Mouse (Mus musculus) hindbrain, embryonic 11.5 days (tissue): ENCODE data around the gene Ccdc152. TPM values are rescaled to one million over a fixed set of nuclear protein-coding genes. Genes with fewer than 3 reads are reported as not detected.
A peak's percentile ranks its signal among the peaks of the same experiment; 100 is the strongest.

ENCODE experiments used
- ATAC-seq: fragments of 200-750 bp; cut with Nextera tagmentation; 2 replicates; pipeline ENCODE4 v1.8.0; 2017; ENCODE audit warnings: mild to moderate bottlenecking, moderate TSS enrichment, moderate library complexity; ENCODE audit not compliant: low FRiP score
- DNase-seq: peaks from one replicate; pipeline ENCODE4 v3.0.0-alpha.2; 2015; ENCODE audit warnings: low spot score
- H3K27ac ChIP-seq: fragments of 300-500 bp; sonication (generic); 2 replicates; pipeline ENCODE4 v1.5.1; 2014; ENCODE audit warnings: mild to moderate bottlenecking, low read depth, low read length
- H3K27me3 ChIP-seq: fragments of 300-500 bp; sonication (generic); 2 replicates; pipeline ENCODE4 v1.6.1; 2014; ENCODE audit warnings: mild to moderate bottlenecking, low read length, moderate library complexity, mixed read lengths; ENCODE audit not compliant: control insufficient read depth, insufficient read depth
- H3K36me3 ChIP-seq: fragments of 300-500 bp; sonication (generic); 2 replicates; pipeline ENCODE4 v1.6.1; 2014; ENCODE audit warnings: mild to moderate bottlenecking, low read length, moderate library complexity, mixed read lengths; ENCODE audit not compliant: control insufficient read depth, insufficient read depth
- H3K4me1 ChIP-seq: fragments of 300-500 bp; sonication (generic); replicated peaks from 2 replicates; pipeline ENCODE4 v1.6.1; 2014; ENCODE audit warnings: low read length, mixed read lengths; ENCODE audit not compliant: control insufficient read depth, insufficient read depth
- H3K4me2 ChIP-seq: fragments of 300-500 bp; sonication (generic); replicated peaks from 2 replicates; pipeline ENCODE4 v1.6.1; 2014; ENCODE audit warnings: mild to moderate bottlenecking, low read depth, low read length
- H3K4me3 ChIP-seq: fragments of 300-500 bp; sonication (generic); 2 replicates; pipeline ENCODE4 v1.5.1; 2014; ENCODE audit warnings: low read depth, low read length
- H3K9ac ChIP-seq: fragments of 300-500 bp; sonication (generic); 2 replicates; pipeline ENCODE4 v1.6.1; 2014; ENCODE audit warnings: low read depth, low read length
- H3K9me3 ChIP-seq: fragments of 300-500 bp; sonication (generic); 2 replicates; pipeline ENCODE4 v1.6.1; 2016; ENCODE audit warnings: low read length; ENCODE audit not compliant: control insufficient read depth
- WGBS: fragments of 180-500 bp; shearing (Covaris S2); extraction: QIAGEN DNeasy Blood & Tissue Kit; methylation state at CpG from one replicate; pipeline ENCODE4 v1.1.7; 2014; 5-methylcytosine and 5-hydroxymethylcytosine counted together
- polyA plus RNA-seq: library from polyadenylated mRNA; unstranded; fragments of >200 nt; fragmentation: Nextera tagmentation; extraction: Ambion mirVana; gene quantifications from 2 replicates; pipeline ENCODE4 v1.2.1, GENCODE M21; 2014

Gene Ccdc152
- polyA plus RNA-seq, 1 experiment from 2014 or later = not detected

GRCm38 (mm10) chr15:3269996-3270645, 33.2 kb downstream of the Ccdc152 start:
- 23% methylated on average over 6 of the region's 6 CpGs for whole genome bisulfite sequencing
- H3K4me3 ChIP-seq = no peak overlapping the region
- peak; percentile 53; the same call in 1 of the 2 replicates for ATAC-seq

GRCm38 (mm10) chr15:3269496-3269895, 33.8 kb downstream of the Ccdc152 start:
- H3K9me3 ChIP-seq = no peaks in the 10 kb centered on the region
- DNase-seq (peak; percentile 8), ATAC-seq (no peak)
- no peaks in the 10 kb centered on the region for H3K27me3 ChIP-seq
- H3K36me3 ChIP-seq = no peaks in the 10 kb centered on the region
- 69% methylated on average over 4 of the region's 4 CpGs for WGBS
- no peaks in the 10 kb centered on the region for H3K4me1 ChIP-seq
- H3K9ac ChIP-seq = no peak overlapping the region
- no peak overlapping the region for H3K27ac ChIP-seq
- no peak overlapping the region for H3K4me2 ChIP-seq
- H3K4me3 ChIP-seq = no peak overlapping the region

More at GRCm38 (mm10) chr15:3269996-3270645, 33.2 kb downstream of the Ccdc152 start:
- Histone ChIP-seq H3K27ac (no peak overlapping the region), H3K9me3 (no peaks in the 10 kb centered on the region), H3K27me3 (no peaks in the 10 kb centered on the region), H3K4me2 (peak overlapping the region; percentile 31), H3K4me1 (no peaks in the 10 kb centered on the region), H3K36me3 (no peaks in the 10 kb centered on the region), H3K9ac (no peak overlapping the region)
- DNase-seq = peak; percentile 49

- no peaks in the 10 kb centered on the region for H3K27me3 ChIP-seq
- H3K36me3 ChIP-seq = no peaks in the 10 kb centered on the region
- H3K4me1 ChIP-seq = no peaks in the 10 kb centered on the region
- DNase-seq = no peak
- no peak within 1 kb of the TSS for H3K4me2 ChIP-seq
- no peak for ATAC-seq
- H3K27ac ChIP-seq = no peak within 1 kb of the TSS
- H3K4me3 ChIP-seq = no peak within 1 kb of the TSS
- H3K9me3 ChIP-seq = no peaks in the 10 kb centered on the region
- 86% methylated on average over 6 of the region's 6 CpGs for WGBS
- no peak within 1 kb of the TSS for H3K9ac ChIP-seq
Observed at GRCm38 (mm10) chr15:3268247-3268646, 35.1 kb downstream of the Ccdc152 start, which contains the start of gene Selenop. Gene Selenop, plus strand, starts transcription at chr15:3268547.

GRCm38 (mm10) chr15:3264828-3265227, 38.5 kb downstream of the Ccdc152 start:
- Histone ChIP-seq H3K4me1 (no peaks in the 10 kb centered on the region), H3K4me2 (no peak overlapping the region), H3K9me3 (no peaks in the 10 kb centered on the region), H3K9ac (no peak overlapping the region), H3K27me3 (no peaks in the 10 kb centered on the region), H3K4me3 (no peak overlapping the region), H3K36me3 (no peaks in the 10 kb centered on the region), H3K27ac (no peak overlapping the region)
- DNase-seq (no peak), ATAC-seq (no peak)
- 94% methylated on average over 1 of the region's 1 CpGs for WGBS

GRCm38 (mm10) chr15:3264293-3264692, 39.0 kb downstream of the Ccdc152 start:
- Histone ChIP-seq H3K4me1 (no peaks in the 10 kb centered on the region), H3K9ac (no peak overlapping the region), H3K27me3 (no peaks in the 10 kb centered on the region), H3K36me3 (no peaks in the 10 kb centered on the region), H3K4me2 (no peak overlapping the region), H3K4me3 (no peak overlapping the region), H3K9me3 (no peaks in the 10 kb centered on the region), H3K27ac (no peak overlapping the region)
- 97% methylated on average over 4 of the region's 4 CpGs for WGBS
- no peak for DNase-seq
- no peak for ATAC-seq

GRCm38 (mm10) chr15:3262883-3263282, 40.4 kb downstream of the Ccdc152 start:
- Histone ChIP-seq H3K4me3 (no peak overlapping the region), H3K9ac (no peak overlapping the region), H3K27ac (no peak overlapping the region), H3K9me3 (no peaks in the 10 kb centered on the region), H3K4me2 (no peak overlapping the region), H3K36me3 (no peaks in the 10 kb centered on the region), H3K27me3 (no peaks in the 10 kb centered on the region), H3K4me1 (no peaks in the 10 kb centered on the region)
- 85% methylated on average over 3 of the region's 3 CpGs for WGBS
- DNase-seq = no peak
- ATAC-seq = no peak

GRCm38 (mm10) chr15:3260309-3260708, 43.0 kb downstream of the Ccdc152 start:
- Histone ChIP-seq H3K4me1 (no peaks in the 10 kb centered on the region), H3K36me3 (no peaks in the 10 kb centered on the region), H3K4me2 (no peak overlapping the region), H3K4me3 (no peak overlapping the region), H3K27ac (no peak overlapping the region), H3K27me3 (no peaks in the 10 kb centered on the region), H3K9ac (no peak overlapping the region), H3K9me3 (no peaks in the 10 kb centered on the region)
- WGBS = 86% methylated on average over 4 of the region's 4 CpGs
- DNase-seq = no peak
- no peak for ATAC-seq

- H3K9me3 ChIP-seq = no peaks in the 10 kb centered on the region
- H3K27me3 ChIP-seq = no peaks in the 10 kb centered on the region
- no peak overlapping the region for H3K27ac ChIP-seq
- no peaks in the 10 kb centered on the region for H3K4me1 ChIP-seq
- H3K4me2 ChIP-seq = no peak overlapping the region
- no peaks in the 10 kb centered on the region for H3K36me3 ChIP-seq
- WGBS = 73% methylated on average over 1 of the region's 1 CpGs
- ATAC-seq (no peak), DNase-seq (no peak)
- no peak overlapping the region for H3K9ac ChIP-seq
- H3K4me3 ChIP-seq = no peak overlapping the region
Observed at GRCm38 (mm10) chr15:3259025-3259424, 44.3 kb downstream of the Ccdc152 start.

- ATAC-seq = no peak
- Histone ChIP-seq H3K9me3 (no peaks in the 10 kb centered on the region), H3K27me3 (no peaks in the 10 kb centered on the region), H3K27ac (no peak overlapping the region), H3K36me3 (no peaks in the 10 kb centered on the region), H3K4me3 (no peak overlapping the region), H3K9ac (no peak overlapping the region), H3K4me2 (no peak overlapping the region), H3K4me1 (no peaks in the 10 kb centered on the region)
- DNase-seq = no peak
Observed at GRCm38 (mm10) chr15:3251718-3252067, 51.6 kb downstream of the Ccdc152 start.
